Mouse (Mus musculus) cerebellum, adult (tissue): Measurements from ENCODE around the gene Zdhhc14.

ENCODE experiments used
- ATAC-seq: cut with Nextera tagmentation; 2 replicates; pipeline ENCODE4 v1.9.2; 2017; ENCODE audit warnings: mild to moderate bottlenecking, moderate library complexity, mixed read lengths; ENCODE audit not compliant: insufficient number of reproducible peaks, low FRiP score, low TSS enrichment

Gene Zdhhc14

DNA sequence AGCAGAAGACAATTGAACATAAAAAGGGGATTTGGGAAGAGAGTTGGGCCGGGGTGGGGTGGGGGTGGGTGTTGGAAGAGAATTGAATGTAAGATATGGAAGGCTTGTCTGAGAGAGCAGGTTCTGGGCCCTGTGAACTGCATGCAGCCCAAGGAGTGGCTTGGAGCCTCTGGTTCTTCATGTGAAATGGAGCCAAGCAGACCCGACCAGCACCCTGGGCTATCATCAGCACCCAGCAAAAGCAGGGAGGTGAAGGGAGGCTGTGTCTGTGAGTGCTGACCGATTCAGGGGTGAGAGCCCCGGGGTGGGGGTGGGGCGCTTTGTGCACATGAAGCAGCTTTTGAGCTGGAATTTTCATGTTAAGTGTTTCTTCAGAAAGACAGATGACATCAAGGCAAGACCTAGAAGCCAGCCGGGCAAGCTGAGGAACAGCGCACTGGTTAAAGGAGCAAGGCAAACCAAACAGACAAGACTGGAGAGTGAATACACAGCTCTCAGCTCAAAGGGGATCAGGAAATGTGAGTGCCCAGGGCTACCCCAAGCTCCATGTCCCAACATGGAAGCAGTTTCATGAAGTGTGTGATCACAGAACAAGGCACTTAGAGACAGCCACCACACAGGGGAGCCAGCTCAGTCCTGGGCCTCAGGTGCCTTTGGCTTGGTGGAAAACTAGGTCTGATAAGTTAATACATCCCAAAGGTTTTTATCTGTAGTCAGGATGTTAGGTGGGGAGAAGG, 308.6 kb downstream of the Zdhhc14 start:
- ATAC-seq = no peak

DNA sequence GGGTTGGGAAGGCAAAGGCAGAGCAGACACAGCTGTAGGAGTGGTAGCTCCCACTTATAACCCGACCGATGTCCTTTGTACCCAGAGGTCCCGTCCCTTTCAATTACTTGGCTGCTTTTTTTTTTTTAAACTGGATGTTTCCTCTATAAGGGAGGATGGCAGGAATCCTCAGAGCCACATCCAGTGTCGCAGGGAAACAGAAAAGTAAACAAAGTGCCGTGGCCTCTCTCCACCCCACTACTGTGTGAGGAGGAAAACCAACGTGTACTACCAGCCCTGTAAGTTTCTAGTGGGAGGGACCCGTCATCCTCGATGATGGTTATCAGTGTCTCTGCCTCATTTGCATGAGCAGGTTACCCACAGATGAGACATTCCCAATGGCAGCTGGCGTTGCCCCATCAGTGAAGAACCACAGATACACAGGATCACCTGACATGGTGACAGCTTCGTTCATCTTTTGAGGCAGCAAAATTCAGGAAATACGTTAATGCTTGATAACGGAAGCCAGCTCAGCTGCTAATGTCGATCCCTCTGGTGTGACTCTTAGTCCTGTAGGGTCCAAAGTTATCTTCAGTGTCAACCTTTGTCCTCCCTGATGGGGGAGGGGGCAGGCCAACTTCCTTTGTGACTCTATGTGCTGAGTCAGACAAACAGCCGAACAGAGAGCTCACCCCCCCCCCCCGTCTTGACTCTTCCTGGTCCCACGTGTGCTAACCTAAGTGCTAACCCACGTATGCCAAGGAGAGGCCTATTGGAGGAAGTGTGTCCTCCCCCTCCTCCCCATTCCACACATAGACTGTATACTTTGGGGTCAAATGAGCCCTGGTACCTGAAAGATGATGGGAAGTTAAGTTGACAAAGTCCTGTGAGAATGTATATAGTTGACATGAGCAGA, 309.7 kb downstream of the Zdhhc14 start:
- no peak for ATAC-seq

DNA sequence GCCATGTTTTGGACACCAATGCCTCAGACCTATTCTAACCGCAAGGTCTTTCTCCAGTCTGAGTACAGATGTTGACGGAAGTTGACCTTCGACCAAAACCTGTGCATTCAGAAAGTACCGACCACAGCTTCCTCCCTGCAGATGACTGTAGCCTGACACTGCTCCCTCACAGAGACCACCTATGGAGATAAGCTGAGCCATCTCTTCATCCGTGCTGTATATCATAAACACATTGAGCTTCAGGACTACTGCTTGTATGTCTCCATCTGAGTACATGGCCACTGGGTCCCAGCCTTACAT, 310.2 kb downstream of the Zdhhc14 start:
- ATAC-seq = no peak
